Mouse (Mus musculus): Measurements from ENCODE around the gene Iqcf5. TPM values are rescaled to one million over a fixed set of nuclear protein-coding genes. Genes with fewer than 3 reads are reported as not detected.

Iqcf5 gene
- not detected in 2 replicates for polyA plus RNA-seq (2012; rRNA removed)

DNA sequence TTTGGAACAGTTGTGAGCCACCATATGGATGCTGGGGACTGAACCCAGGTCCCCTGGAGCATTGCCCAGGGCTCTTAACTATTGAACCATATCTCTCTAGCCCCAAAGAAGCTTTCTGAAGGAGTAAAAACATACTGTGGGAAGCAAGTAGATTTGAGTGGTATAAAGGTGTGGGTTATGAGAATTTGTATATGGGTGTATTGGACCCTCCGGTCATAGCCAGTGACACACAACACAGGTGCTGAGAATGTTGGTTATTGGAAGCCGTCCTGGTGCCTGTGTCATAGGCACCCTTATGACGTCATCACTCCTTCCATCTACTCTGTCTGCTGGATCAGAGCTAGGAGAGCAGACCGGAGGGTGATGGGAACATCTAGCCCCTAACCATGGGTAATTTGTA is at the start of gene Iqcf5:
TSS of gene Iqcf5 (plus strand) at position 301 of the 400 bp plus-strand sequence.
- TF ChIP-seq CTCF (IDR thresholded peaks at IDR 0.05; ENCODE audit: borderline replicate concordance, insufficient read depth, low read depth, low read length), result no peak
- no peak for TF ChIP-seq POLR2A (IDR thresholded peaks at IDR 0.05; ENCODE audit: borderline replicate concordance, insufficient read depth, low read length)
- no peak within 1 kb of the TSS for H3K27ac ChIP-seq (ENCODE audit: insufficient read depth, low read length)
- 86% methylated on average over 4 of the region's 4 CpGs for WGBS
- H3K4me3 ChIP-seq (replicated peaks; ENCODE audit: insufficient read depth, low read depth, low read length), result no peak within 1 kb of the TSS
- no peaks in the 10 kb centered on the region for H3K27me3 ChIP-seq (ENCODE audit: control insufficient read depth, insufficient read depth, low read length)
- no peaks in the 10 kb centered on the region for H3K4me1 ChIP-seq (ENCODE audit: control insufficient read depth, insufficient read depth, low read length)
- no peak for DNase-seq

DNA sequence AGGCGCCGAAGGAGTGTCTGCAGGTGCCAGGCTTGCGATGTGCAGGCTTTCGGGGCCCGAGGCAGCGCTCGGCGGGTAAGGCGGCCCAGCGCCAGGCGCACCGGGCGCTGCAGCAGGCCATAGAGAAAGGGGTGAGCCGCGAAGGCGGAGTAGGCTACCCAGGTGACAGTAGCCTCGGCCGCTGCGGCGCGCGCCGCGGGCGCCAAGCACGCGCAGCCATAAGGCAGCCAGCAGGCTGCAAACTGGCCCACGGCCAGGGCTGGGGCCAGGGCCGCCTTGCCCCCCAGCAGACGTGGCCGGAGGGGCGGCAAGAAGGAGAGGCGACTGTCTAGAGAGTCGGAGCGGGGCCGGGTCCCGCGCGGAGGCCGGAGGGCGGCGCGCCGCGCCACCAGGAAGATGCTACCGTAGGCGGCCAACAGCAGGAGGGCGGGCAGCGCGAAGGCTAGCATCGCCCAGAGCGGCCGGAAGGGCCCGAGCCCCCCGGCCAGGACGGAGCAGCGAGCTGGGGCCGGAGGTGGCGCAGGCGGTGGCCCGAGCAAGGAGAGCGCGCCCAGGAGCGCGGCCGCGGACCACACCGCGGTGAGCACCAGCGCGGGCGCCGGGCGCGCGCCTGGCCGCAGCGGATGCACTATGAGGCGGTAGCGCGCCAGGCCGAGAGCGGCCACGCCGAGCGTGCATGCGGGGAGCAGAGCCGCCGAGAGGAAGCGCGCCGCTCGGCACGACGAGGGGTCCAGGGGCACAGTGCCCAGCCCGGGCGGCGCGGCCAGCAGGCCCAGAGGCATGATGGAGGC is 49.4 kb upstream of the Iqcf5 start:
- WGBS, result under 1% methylated on average over 99 of the region's 99 CpGs
- TF ChIP-seq CTCF (IDR thresholded peaks at IDR 0.05; ENCODE audit: borderline replicate concordance, insufficient read depth, low read depth, low read length), result no peak
- TF ChIP-seq POLR2A (IDR thresholded peaks at IDR 0.05; ENCODE audit: borderline replicate concordance, insufficient read depth, low read length), result peak; percentile 69
- H3K4me3 ChIP-seq (replicated peaks; ENCODE audit: insufficient read depth, low read depth, low read length), result peak overlapping the region; percentile 52
- H3K4me1 ChIP-seq (ENCODE audit: control insufficient read depth, insufficient read depth, low read length), result peaks cover 9% of the 10 kb centered on the region; the same call in 1 of the 2 replicates
- H3K27me3 ChIP-seq (ENCODE audit: control insufficient read depth, insufficient read depth, low read length), result no peaks in the 10 kb centered on the region
- H3K27ac ChIP-seq (ENCODE audit: insufficient read depth, low read length), result peak overlapping the region; percentile 100
- DNase-seq, result peak; percentile 91 to 92

DNA sequence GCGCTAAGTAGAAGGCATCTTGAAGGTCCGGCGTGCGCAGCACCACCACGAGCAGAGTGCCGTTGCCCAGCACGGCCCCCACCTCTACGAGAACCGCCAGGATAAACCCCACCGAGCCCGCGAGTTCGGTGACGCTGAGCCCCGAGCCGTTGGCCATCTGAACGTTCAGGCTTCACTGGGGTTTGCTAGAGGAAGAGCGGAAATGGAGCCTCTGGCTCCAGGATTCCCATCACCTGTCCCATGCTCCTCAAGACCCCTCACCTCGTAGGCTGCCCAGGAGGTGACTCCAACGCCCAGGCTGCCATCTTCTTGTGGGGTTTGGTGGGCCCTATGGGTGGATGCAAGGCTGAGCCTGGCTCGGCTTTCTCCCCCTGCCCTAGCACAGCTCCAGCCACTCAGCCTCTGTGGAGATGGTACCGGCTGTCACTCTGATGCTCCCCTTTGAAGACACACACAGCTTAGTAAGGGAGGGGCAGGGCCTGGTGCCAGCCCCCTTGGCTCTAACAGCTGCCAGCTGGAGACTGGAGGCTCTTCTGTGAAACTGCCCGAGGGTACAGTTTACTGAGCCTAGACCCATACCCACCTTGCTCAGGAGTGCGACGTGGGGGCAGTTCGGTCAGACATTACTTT is 48.7 kb upstream of the Iqcf5 start, which contains the start of gene Gpr62:
TSS of gene Gpr62 (minus strand) at position 368 of the 630 bp plus-strand sequence.
- Histone ChIP-seq H3K4me3 (replicated peaks; ENCODE audit: insufficient read depth, low read depth, low read length) (peak within 1 kb of the TSS; percentile 52), H3K4me1 (ENCODE audit: control insufficient read depth, insufficient read depth, low read length) (peaks cover 7% of the 10 kb centered on the region; the same call in 1 of the 2 replicates), H3K27me3 (ENCODE audit: control insufficient read depth, insufficient read depth, low read length) (no peaks in the 10 kb centered on the region), H3K27ac (ENCODE audit: insufficient read depth, low read length) (peak within 1 kb of the TSS; percentile 100)
- TF ChIP-seq CTCF (IDR thresholded peaks at IDR 0.05; ENCODE audit: borderline replicate concordance, insufficient read depth, low read depth, low read length), result no peak
- peak; percentile 67; the same call in 1 of the 2 replicates for TF ChIP-seq POLR2A (IDR thresholded peaks at IDR 0.05; ENCODE audit: borderline replicate concordance, insufficient read depth, low read length)
- WGBS, result 4% methylated on average over 26 of the region's 26 CpGs
- peak; percentile 82 to 84 for DNase-seq

DNA sequence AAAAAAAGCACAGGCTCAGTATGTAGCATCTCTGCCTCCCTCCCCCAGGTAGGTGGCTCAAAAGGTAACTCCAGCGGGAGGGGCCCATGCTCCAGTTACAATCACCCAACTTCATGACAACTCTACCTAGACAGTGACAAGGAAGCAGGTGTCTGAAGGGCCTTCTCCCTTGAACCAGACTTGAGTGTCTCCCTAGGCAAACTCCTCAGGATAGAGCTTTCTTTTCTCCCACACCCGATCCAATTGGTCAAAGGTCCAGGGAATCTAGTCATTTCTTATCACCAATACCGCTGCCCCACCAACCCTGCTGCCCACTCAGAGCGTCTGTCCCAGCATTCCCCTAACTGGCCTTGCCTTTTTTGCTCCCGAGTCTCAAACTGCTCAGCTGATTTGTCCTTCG is 47.7 kb upstream of the Iqcf5 start:
- Histone ChIP-seq H3K4me1 (ENCODE audit: control insufficient read depth, insufficient read depth, low read length) (peaks cover 7% of the 10 kb centered on the region; the same call in 1 of the 2 replicates), H3K27ac (ENCODE audit: insufficient read depth, low read length) (no peak overlapping the region), H3K27me3 (ENCODE audit: control insufficient read depth, insufficient read depth, low read length) (no peaks in the 10 kb centered on the region), H3K4me3 (replicated peaks; ENCODE audit: insufficient read depth, low read depth, low read length) (no peak overlapping the region)
- peak in 1 of 2 experiments; percentile 10 for DNase-seq
- WGBS, result 95% methylated on average over 6 of the region's 6 CpGs
- TF ChIP-seq POLR2A (IDR thresholded peaks at IDR 0.05; ENCODE audit: borderline replicate concordance, insufficient read depth, low read length), result no peak
- no peak for TF ChIP-seq CTCF (IDR thresholded peaks at IDR 0.05; ENCODE audit: borderline replicate concordance, insufficient read depth, low read depth, low read length)

- WGBS, result 72% methylated on average over 7 of the region's 7 CpGs
- no peak for DNase-seq
- no peaks in the 10 kb centered on the region for H3K27me3 ChIP-seq (ENCODE audit: control insufficient read depth, insufficient read depth, low read length)
- no peak overlapping the region for H3K27ac ChIP-seq (ENCODE audit: insufficient read depth, low read length)
- no peak overlapping the region for H3K4me3 ChIP-seq (replicated peaks; ENCODE audit: insufficient read depth, low read depth, low read length)
- H3K4me1 ChIP-seq (ENCODE audit: control insufficient read depth, insufficient read depth, low read length), result peaks cover 8% of the 10 kb centered on the region
- no peak for TF ChIP-seq CTCF (IDR thresholded peaks at IDR 0.05; ENCODE audit: borderline replicate concordance, insufficient read depth, low read depth, low read length)
- TF ChIP-seq POLR2A (IDR thresholded peaks at IDR 0.05; ENCODE audit: borderline replicate concordance, insufficient read depth, low read length), result no peak
Observed at GRCm38 (mm10) chr9:106467746-106468145, 46.6 kb upstream of the Iqcf5 start.

GRCm38 (mm10) chr9:106469317-106469716 is 45.1 kb upstream of the Iqcf5 start:
- Histone ChIP-seq H3K27me3 (ENCODE audit: control insufficient read depth, insufficient read depth, low read length) (no peaks in the 10 kb centered on the region), H3K4me3 (replicated peaks; ENCODE audit: insufficient read depth, low read depth, low read length) (no peak overlapping the region), H3K4me1 (ENCODE audit: control insufficient read depth, insufficient read depth, low read length) (peaks cover 14% of the 10 kb centered on the region), H3K27ac (ENCODE audit: insufficient read depth, low read length) (no peak overlapping the region)
- TF ChIP-seq CTCF (IDR thresholded peaks at IDR 0.05; ENCODE audit: borderline replicate concordance, insufficient read depth, low read depth, low read length) (no peak), POLR2A (IDR thresholded peaks at IDR 0.05; ENCODE audit: borderline replicate concordance, insufficient read depth, low read length) (no peak)
- 73% methylated on average over 6 of the region's 6 CpGs for WGBS
- peak; percentile 15 to 16 for DNase-seq

- Histone ChIP-seq H3K27me3 (ENCODE audit: control insufficient read depth, insufficient read depth, low read length) (no peaks in the 10 kb centered on the region), H3K27ac (ENCODE audit: insufficient read depth, low read length) (no peak overlapping the region), H3K4me3 (replicated peaks; ENCODE audit: insufficient read depth, low read depth, low read length) (no peak overlapping the region), H3K4me1 (ENCODE audit: control insufficient read depth, insufficient read depth, low read length) (peaks cover 16% of the 10 kb centered on the region)
- TF ChIP-seq POLR2A (IDR thresholded peaks at IDR 0.05; ENCODE audit: borderline replicate concordance, insufficient read depth, low read length), result no peak
- no peak for TF ChIP-seq CTCF (IDR thresholded peaks at IDR 0.05; ENCODE audit: borderline replicate concordance, insufficient read depth, low read depth, low read length)
- WGBS, result 41% methylated on average over 9 of the region's 9 CpGs
- DNase-seq, result peak in 1 of 2 experiments; percentile 5
Observed at GRCm38 (mm10) chr9:106469776-106470175, 44.6 kb upstream of the Iqcf5 start.
